Mouse (Mus musculus): ENCODE results near the gene Lsamp.

- no peak for TF ChIP-seq FLI1 (IDR thresholded peaks at IDR 0.05; ENCODE audit: low read length)
- TF ChIP-seq GATA1 (IDR thresholded peaks at IDR 0.05; ENCODE audit: borderline replicate concordance, low read length) = no peak
These were observed 2180.8 kb downstream of the Lsamp start for GRCm38 (mm10) chr16:42164941-42165340.
